Mouse (Mus musculus) hindbrain, embryonic 13.5 days (tissue): Measurements from ENCODE around the gene Hspb9. TPM values are rescaled to one million over a fixed set of nuclear protein-coding genes. Genes with fewer than 3 reads are reported as not detected.

ENCODE experiments used
- ATAC-seq: fragments of 200-750 bp; cut with Nextera tagmentation; 2 replicates; pipeline ENCODE4 v1.8.0; 2017; ENCODE audit warnings: moderate TSS enrichment; ENCODE audit not compliant: low FRiP score
- H3K27ac ChIP-seq: fragments of 300-500 bp; sonication (generic); 2 replicates; pipeline ENCODE4 v1.5.1; 2015; ENCODE audit warnings: inconsistent platforms, mild to moderate bottlenecking, moderate library complexity
- H3K27me3 ChIP-seq: fragments of 300-500 bp; sonication (generic); 2 replicates; pipeline ENCODE4 v1.6.1; 2015; ENCODE audit warnings: mild to moderate bottlenecking, inconsistent platforms
- H3K36me3 ChIP-seq: fragments of 300-500 bp; sonication (generic); 2 replicates; pipeline ENCODE4 v1.6.1; 2015; ENCODE audit warnings: mild to moderate bottlenecking, inconsistent platforms
- H3K4me1 ChIP-seq: fragments of 300-500 bp; sonication (generic); replicated peaks from 2 replicates; pipeline ENCODE4 v1.6.1; 2015; ENCODE audit warnings: inconsistent platforms
- H3K4me2 ChIP-seq: fragments of 300-500 bp; sonication (generic); 2 replicates; pipeline ENCODE4 v1.6.1; 2015; ENCODE audit warnings: inconsistent platforms, mild to moderate bottlenecking, moderate library complexity
- H3K4me3 ChIP-seq: fragments of 300-500 bp; sonication (generic); 2 replicates; pipeline ENCODE4 v1.5.1; 2015; ENCODE audit warnings: mild to moderate bottlenecking, inconsistent platforms
- H3K9ac ChIP-seq: fragments of 300-500 bp; sonication (generic); 2 replicates; pipeline ENCODE4 v1.6.1; 2015; ENCODE audit warnings: mild to moderate bottlenecking, inconsistent platforms
- H3K9me3 ChIP-seq: fragments of 300-500 bp; sonication (generic); 2 replicates; pipeline ENCODE4 v1.6.1; 2016; ENCODE audit warnings: inconsistent platforms
- WGBS: fragments of 180-500 bp; shearing (Covaris S2); methylation state at CpG from one replicate; pipeline ENCODE4 v1.1.7; 2015; 5-methylcytosine and 5-hydroxymethylcytosine counted together
- polyA plus RNA-seq: library from polyadenylated mRNA; unstranded; fragments of >200 nt; fragmentation: Nextera tagmentation; extraction: Ambion mirVana; gene quantifications from 2 replicates; pipeline ENCODE4 v1.2.1, GENCODE M21; 2015

Gene Hspb9
- polyA plus RNA-seq, 1 experiment from 2014 or later = not detected

GRCm38 (mm10) chr11:100693154-100693553 lies 20.5 kb upstream of the Hspb9 start:
- no peaks in the 10 kb centered on the region for H3K36me3 ChIP-seq
- 33% methylated on average over 5 of the region's 5 CpGs for WGBS
- no peaks in the 10 kb centered on the region for H3K9me3 ChIP-seq
- H3K4me2 ChIP-seq = no peak overlapping the region
- peaks cover 18% of the 10 kb centered on the region for H3K4me1 ChIP-seq
- H3K9ac ChIP-seq = no peak overlapping the region
- ATAC-seq = no peak
- peaks cover 41% of the 10 kb centered on the region for H3K27me3 ChIP-seq
- H3K4me3 ChIP-seq = no peak overlapping the region
- H3K27ac ChIP-seq = no peak overlapping the region

DNA sequence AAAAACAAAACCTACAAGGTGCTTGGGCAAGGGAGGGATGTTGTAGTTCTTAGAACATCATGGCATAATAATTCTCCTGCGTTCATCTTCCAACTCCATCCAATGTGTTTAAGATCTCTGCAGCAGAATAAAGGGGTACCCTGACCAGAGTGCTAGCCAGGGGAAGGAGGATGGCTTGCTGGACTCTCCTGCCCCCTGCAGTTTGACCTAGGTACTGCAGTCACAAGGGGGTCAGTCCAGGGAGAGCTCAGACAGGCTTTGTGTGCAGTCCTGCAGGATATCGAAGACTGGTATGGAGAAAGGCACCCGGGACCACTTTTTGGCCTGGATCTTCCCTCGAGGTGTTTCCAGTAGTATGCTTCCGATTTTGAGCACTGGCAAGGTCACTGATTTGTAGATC lies 18.7 kb upstream of the Hspb9 start:
- ATAC-seq = no peak
- Histone ChIP-seq H3K36me3 (no peaks in the 10 kb centered on the region), H3K4me3 (no peak overlapping the region), H3K4me1 (peaks cover 18% of the 10 kb centered on the region), H3K27me3 (peaks cover 38% of the 10 kb centered on the region), H3K27ac (no peak overlapping the region), H3K9ac (no peak overlapping the region), H3K4me2 (no peak overlapping the region), H3K9me3 (no peaks in the 10 kb centered on the region)
- WGBS = 24% methylated on average over 5 of the region's 5 CpGs

- no peak for ATAC-seq
- Histone ChIP-seq H3K27me3 (peaks cover 20% of the 10 kb centered on the region), H3K4me3 (no peak overlapping the region), H3K36me3 (no peaks in the 10 kb centered on the region), H3K4me2 (no peak overlapping the region), H3K9ac (0 out of 2 replicates have a peak overlapping the region, but pooled peaks have one; percentile 4), H3K9me3 (no peaks in the 10 kb centered on the region), H3K4me1 (peaks cover 14% of the 10 kb centered on the region), H3K27ac (no peak overlapping the region)
- WGBS = 77% methylated on average over 7 of the region's 7 CpGs
Measured at GRCm38 (mm10) chr11:100697921-100698320, 15.7 kb upstream of the Hspb9 start.

DNA sequence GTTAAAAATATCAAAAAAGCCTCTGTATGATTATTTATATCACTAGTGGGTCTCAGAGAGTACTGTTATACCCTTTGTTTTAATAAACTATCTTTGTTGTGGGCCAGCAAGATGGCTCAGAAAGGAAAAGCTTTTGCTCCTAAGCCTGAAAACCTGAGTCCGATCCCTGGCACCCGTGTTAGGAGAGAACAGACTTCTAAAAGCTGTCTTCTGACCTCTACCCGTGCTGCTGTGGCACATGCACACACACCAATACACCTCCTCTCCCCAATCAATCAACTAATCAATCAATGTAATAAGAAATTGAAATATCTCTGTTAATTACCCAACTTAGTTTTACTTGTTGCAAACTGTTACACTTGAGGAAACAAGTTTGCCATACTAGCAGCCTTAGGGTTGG lies 12.9 kb upstream of the Hspb9 start:
- no peaks in the 10 kb centered on the region for H3K9me3 ChIP-seq
- 76% methylated on average over 3 of the region's 3 CpGs for WGBS
- H3K27me3 ChIP-seq = peaks cover 14% of the 10 kb centered on the region; the same call in 1 of the 2 replicates
- no peak overlapping the region for H3K4me3 ChIP-seq
- peaks cover 10% of the 10 kb centered on the region for H3K4me1 ChIP-seq
- no peak for ATAC-seq
- H3K27ac ChIP-seq = no peak overlapping the region
- no peak overlapping the region; the same call in 1 of the 2 replicates for H3K4me2 ChIP-seq
- H3K9ac ChIP-seq = no peak overlapping the region
- peaks cover 15% of the 10 kb centered on the region for H3K36me3 ChIP-seq

GRCm38 (mm10) chr11:100701301-100701700 lies 12.3 kb upstream of the Hspb9 start:
- no peaks in the 10 kb centered on the region for H3K9me3 ChIP-seq
- H3K4me3 ChIP-seq = 0 out of 2 replicates have a peak overlapping the region, but pooled peaks have one; percentile 20
- H3K27me3 ChIP-seq = peaks cover 14% of the 10 kb centered on the region; the same call in 1 of the 2 replicates
- peaks cover 21% of the 10 kb centered on the region for H3K36me3 ChIP-seq
- peak overlapping the region; percentile 34 for H3K4me2 ChIP-seq
- H3K27ac ChIP-seq = no peak overlapping the region
- 5% methylated on average over 14 of the region's 14 CpGs for WGBS
- H3K9ac ChIP-seq = peak overlapping the region; percentile 60; the same call in 1 of the 2 replicates
- peaks cover 10% of the 10 kb centered on the region for H3K4me1 ChIP-seq
- no peak for ATAC-seq

DNA sequence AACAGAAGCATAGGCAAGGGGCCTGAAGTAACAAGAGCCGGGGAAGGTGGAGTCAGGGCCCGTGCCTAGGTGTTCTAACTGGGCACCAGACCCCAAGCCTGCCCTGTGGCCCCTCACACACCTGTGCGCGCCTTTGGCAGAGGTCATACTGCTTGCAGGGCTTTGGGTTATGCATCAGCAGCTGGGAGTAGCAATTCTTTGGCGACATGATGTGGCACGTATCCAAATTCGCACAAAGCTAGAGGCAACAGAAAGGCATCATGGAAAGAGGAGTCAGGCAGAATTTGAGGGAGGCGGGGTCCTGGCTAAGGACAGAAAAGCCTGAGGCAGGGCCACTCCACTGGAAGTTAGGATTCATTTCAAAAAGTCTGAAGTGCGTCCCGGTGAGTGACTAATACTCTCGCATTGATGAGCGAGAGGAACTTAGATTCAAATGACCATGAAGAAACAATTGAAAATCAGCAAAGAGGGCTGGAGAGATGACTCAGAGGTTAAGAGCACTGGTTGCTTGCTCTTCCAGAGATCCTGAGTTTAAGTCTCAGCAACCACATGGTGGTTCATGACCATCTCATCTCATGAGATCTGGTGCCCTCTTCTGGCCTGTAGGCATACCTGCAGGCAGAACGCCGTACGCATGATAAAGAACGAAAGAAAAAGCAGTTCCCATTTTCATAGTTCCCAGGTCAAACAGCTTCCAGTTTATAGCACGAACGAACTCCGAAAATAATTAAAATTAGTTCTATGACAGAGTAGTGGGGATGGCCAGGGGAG lies 11.4 kb upstream of the Hspb9 start:
- peaks cover 14% of the 10 kb centered on the region; the same call in 1 of the 2 replicates for H3K27me3 ChIP-seq
- H3K4me1 ChIP-seq = peaks cover 10% of the 10 kb centered on the region
- peaks cover 30% of the 10 kb centered on the region for H3K36me3 ChIP-seq
- WGBS = 40% methylated on average over 19 of the region's 19 CpGs
- H3K4me3 ChIP-seq = no peak overlapping the region
- H3K9ac ChIP-seq = no peak overlapping the region
- ATAC-seq = 0 out of 2 replicates have a peak, but pooled peaks have one; percentile 52
- no peak overlapping the region for H3K27ac ChIP-seq
- H3K4me2 ChIP-seq = no peak overlapping the region
- no peaks in the 10 kb centered on the region for H3K9me3 ChIP-seq

DNA sequence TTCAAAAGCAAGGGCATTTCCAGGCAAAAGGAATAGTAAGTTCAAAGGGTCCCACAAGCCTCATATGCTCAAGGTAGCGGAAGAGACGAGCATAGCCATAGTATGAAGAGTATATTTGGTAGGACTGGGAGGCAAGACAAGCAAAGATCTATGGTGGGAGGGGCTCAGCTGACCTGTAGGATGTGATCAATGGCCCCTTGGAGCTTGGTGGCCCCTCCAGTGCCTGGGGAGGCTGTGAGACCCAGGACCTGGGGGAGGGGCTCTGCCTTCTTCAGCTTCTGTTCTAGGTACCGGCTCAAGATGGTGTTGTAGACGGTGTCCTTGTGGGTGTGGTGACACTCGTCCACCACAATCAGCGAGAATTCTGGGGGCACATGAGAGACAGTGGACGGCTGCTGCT lies 10.7 kb upstream of the Hspb9 start:
- Histone ChIP-seq H3K9me3 (no peaks in the 10 kb centered on the region), H3K4me3 (no peak overlapping the region), H3K9ac (no peak overlapping the region), H3K27ac (no peak overlapping the region), H3K4me2 (no peak overlapping the region), H3K27me3 (peaks cover 14% of the 10 kb centered on the region; the same call in 1 of the 2 replicates), H3K4me1 (peaks cover 10% of the 10 kb centered on the region), H3K36me3 (peaks cover 37% of the 10 kb centered on the region)
- peak; percentile 7; the same call in 1 of the 2 replicates for ATAC-seq
- WGBS = 52% methylated on average over 7 of the region's 7 CpGs

DNA sequence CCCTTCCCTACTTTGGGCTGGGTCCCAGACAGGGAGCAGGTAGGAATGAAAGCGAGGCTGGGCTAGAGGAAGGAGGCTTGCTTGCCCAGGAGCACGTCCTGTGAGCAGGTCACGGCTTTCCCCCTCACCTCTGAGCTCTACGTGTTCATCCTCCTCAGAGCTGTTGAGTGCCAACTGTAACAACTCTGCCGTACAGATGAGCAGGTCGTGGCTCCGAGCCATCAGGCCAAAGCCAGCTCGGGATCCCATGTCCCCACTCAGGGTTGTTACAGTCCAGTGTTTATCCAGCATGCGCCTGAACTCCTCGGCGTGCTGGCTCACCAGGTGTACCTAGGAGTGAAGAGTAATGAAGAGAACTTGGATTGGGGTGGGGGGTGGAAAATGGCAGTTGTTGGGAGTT lies 10.3 kb upstream of the Hspb9 start:
- Histone ChIP-seq H3K9ac (no peak overlapping the region), H3K9me3 (no peaks in the 10 kb centered on the region), H3K27ac (no peak overlapping the region), H3K4me3 (no peak overlapping the region), H3K4me2 (no peak overlapping the region), H3K27me3 (peaks cover 14% of the 10 kb centered on the region; the same call in 1 of the 2 replicates), H3K4me1 (peaks cover 10% of the 10 kb centered on the region), H3K36me3 (peaks cover 41% of the 10 kb centered on the region)
- ATAC-seq = no peak
- 67% methylated on average over 11 of the region's 11 CpGs for WGBS

DNA sequence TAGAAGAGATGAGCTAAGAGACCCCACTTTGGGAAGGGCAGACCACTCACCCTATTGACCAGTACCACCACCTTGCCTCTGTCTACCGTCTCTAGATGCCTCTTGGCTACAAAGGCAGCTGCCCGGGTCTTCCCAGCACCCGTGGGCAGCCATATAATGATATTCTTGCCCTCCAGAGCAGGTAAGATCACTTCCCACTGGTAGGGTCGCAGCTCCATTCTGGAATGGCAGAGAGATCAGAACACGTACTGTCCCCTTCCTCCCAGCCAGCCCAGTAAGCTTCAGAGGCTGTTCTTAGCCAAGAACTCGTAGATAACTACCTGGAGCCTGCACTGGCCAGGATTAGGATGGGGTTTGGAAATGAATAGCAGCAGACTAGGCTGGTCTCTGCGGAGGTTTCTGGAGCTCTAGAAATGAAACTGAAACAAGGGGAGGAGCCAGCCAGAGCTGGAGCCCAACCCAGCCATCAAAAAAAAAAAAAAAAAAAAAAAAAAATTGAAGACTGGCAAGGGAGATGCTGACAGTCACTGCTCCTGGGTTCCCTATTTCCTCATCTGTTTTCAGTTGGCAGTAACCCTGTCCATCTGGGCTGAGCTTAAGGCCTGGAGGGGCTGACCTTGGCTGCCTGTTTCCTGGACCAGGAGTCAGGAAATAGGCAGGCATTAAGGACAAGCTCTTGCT lies 9.7 kb upstream of the Hspb9 start, which contains the start of gene Dhx58:
Gene Dhx58 (minus strand): TSS at position 421 of the 681 bp plus-strand sequence.
- H3K36me3 ChIP-seq = peaks cover 48% of the 10 kb centered on the region
- peaks cover 10% of the 10 kb centered on the region for H3K4me1 ChIP-seq
- no peaks in the 10 kb centered on the region for H3K9me3 ChIP-seq
- no peak for ATAC-seq
- no peak within 1 kb of the TSS for H3K27ac ChIP-seq
- no peak within 1 kb of the TSS for H3K4me2 ChIP-seq
- no peak within 1 kb of the TSS for H3K9ac ChIP-seq
- 69% methylated on average over 7 of the region's 7 CpGs for WGBS
- no peak within 1 kb of the TSS for H3K4me3 ChIP-seq
- H3K27me3 ChIP-seq = peaks cover 14% of the 10 kb centered on the region; the same call in 1 of the 2 replicates

DNA sequence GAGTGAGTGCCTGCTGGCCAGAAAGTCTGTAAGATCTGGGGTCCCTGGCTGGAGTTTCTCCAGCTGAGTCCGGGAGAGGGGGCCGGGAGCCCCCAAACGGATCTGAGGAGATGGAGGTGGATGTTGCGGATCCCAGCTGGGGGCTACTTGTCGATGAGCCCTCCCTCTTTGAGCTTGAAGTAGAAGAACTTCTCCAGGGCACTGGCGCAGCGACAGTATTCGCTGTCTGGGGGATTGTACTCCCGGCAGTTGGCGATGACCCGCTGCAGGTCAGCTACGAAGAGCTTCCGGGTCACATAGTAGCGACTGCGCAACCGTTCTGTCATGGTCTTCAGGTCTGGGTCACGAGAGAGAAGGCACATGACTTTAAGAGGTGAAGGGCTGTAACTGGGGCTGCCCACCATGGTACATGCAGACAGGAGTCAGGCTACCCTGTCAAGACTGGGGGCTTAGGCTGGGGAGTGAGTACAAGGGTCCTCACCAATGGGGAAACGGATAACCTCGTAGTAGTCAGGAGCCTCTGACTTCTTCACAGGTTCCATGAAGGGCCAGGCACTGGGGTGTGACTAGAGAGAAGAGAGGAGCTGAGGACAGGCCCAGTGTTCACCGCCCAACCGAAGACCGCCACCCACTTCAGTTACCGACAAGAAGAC lies 8.4 kb upstream of the Hspb9 start:
- peaks cover 60% of the 10 kb centered on the region for H3K36me3 ChIP-seq
- H3K4me1 ChIP-seq = peaks cover 10% of the 10 kb centered on the region
- H3K9me3 ChIP-seq = no peaks in the 10 kb centered on the region
- no peak overlapping the region for H3K4me3 ChIP-seq
- H3K9ac ChIP-seq = no peak overlapping the region
- peaks cover 14% of the 10 kb centered on the region; the same call in 1 of the 2 replicates for H3K27me3 ChIP-seq
- H3K27ac ChIP-seq = no peak overlapping the region
- no peak overlapping the region for H3K4me2 ChIP-seq
- no peak for ATAC-seq
- WGBS = 94% methylated on average over 23 of the region's 23 CpGs

DNA sequence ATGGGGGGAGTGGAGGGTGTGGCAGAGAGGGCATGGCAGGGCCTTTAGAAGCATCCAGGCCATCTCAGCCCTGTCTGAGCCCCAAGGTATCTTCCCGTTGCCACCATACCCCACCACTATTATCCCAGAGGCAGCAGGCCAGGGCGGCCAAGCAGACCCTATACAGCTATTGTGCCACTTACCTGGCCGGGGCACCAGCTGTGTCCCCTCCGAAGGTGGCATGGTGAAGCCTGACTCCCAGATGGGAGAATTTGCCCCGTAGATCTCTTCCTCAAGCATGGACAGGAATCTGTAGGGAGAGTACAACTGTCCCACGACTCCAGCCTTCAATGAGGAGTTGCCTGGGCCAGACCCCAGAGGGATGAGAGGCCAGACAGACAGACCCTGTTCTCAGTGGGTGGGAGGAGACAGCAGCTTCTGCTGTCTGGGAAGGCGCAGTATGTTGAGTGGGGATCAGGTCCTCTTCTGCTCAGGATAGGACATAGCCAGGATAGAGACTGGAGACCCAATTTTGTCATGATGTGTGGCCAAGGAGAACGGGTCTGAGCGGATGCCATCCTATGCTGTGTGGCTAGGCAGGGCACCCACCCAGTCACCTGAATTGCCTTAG lies 4.3 kb upstream of the Hspb9 start:
- no peak overlapping the region for H3K27ac ChIP-seq
- no peak for ATAC-seq
- H3K9ac ChIP-seq = peak overlapping the region; percentile 11; the same call in 1 of the 2 replicates
- H3K9me3 ChIP-seq = no peaks in the 10 kb centered on the region
- WGBS = 94% methylated on average over 9 of the region's 9 CpGs
- H3K36me3 ChIP-seq = peaks cover 63% of the 10 kb centered on the region
- no peak overlapping the region for H3K4me3 ChIP-seq
- H3K4me2 ChIP-seq = no peak overlapping the region
- peaks cover 26% of the 10 kb centered on the region for H3K4me1 ChIP-seq
- H3K27me3 ChIP-seq = no peaks in the 10 kb centered on the region

GRCm38 (mm10) chr11:100710528-100710927 lies 3.1 kb upstream of the Hspb9 start:
- no peak for ATAC-seq
- H3K4me1 ChIP-seq = peaks cover 32% of the 10 kb centered on the region
- H3K9me3 ChIP-seq = no peaks in the 10 kb centered on the region
- WGBS = 93% methylated on average over 15 of the region's 15 CpGs
- no peak overlapping the region for H3K27ac ChIP-seq
- no peak overlapping the region for H3K4me2 ChIP-seq
- no peak overlapping the region for H3K4me3 ChIP-seq
- no peak overlapping the region; the same call in 1 of the 2 replicates for H3K9ac ChIP-seq
- H3K27me3 ChIP-seq = no peaks in the 10 kb centered on the region
- H3K36me3 ChIP-seq = peaks cover 59% of the 10 kb centered on the region
